Mouse (Mus musculus) T-helper 2 cell (primary cell): ENCODE data around the gene Ankrd45.

Experiments used
- in situ Hi-C: fragments of 300-600 bp; cut with MboI, MseI; formaldehyde crosslinking; loops from one replicate; pipeline ENCODE4 v1.15.1; 2025; ENCODE audit warnings: high pct_unique_total_duplicates

Gene Ankrd45

DNA sequence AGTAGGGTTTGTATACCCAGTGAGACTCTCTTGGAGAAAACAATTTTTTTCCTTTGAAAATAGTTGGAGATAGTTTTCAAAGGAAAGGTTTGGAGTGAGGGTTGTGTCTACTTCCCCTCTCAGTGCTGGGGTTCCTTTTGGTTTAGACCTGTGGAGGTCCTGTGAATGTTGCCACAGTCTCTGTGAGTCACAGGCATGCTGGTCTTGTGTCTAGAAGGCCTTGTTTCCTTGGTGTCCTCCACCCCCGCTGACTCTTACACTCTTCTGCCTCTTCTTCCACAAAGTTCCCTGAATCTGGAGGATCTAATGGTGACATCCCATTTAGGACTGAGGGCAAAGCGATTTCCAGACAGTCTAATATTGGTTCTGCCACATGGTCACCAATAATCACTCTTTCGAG, 42.9 kb downstream of the Ankrd45 start:
- in situ Hi-C loops: no loop called here

DNA sequence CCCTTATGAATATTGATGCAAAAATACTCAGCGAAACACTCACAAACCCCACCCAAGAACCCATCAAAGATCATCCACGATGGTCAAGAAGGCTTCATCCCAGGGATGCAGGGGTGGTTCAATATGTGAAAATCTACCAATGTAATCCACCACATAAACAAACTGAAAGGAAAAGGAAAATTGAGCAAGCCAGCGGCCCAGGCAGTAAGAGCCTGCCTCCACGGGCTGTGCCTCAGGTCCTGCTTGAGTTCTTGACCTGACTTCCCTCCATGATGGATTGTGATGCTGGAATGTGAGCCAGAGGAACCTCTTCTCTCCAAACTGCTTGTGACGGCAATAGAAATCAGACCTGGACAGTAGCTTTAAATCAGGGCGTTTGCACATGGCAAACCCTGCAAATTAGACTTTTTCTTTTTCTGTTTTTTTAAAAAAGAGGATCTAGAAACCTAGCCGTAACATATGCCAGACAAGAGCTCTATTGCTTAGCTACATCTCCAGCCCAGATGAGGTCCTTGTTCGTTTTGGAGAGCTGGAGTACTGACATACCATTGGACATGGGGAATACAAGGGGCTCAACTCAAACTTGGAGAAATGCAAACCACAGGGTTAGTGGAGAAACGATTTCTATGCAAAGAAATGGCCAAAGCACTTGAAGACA, 47.9 kb downstream of the Ankrd45 start:
- in situ Hi-C loops: no loop called here

GRCm38 (mm10) chr1:161195541-161196351, 53.3 kb downstream of the Ankrd45 start:
- in situ Hi-C loops: loop anchor here (5.0 kb wide), 1 partner anchor 542 kb away; no protein-coding TSS in a partner anchor

DNA sequence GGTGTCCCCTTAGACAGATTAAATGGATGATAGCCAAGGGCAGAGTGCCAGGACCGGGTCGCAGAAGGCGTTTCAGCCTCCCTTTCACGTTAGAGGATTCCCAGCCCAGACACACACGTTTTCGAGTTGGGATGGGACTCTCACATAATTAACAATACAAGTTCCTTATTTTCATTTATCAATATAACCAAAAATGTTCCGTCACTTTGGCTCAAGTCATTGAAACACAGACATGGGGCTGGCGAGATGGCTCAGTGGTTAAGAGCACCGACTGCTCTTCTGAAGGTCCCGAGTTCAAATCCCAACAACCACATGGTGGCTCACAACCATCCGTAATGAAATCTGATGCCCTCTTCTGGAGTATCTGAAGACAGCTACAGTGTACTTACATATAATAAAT, 53.9 kb downstream of the Ankrd45 start:
- in situ Hi-C loops: loop anchor here (5.0 kb wide), 1 partner anchor 541 kb away; no protein-coding TSS in a partner anchor

GRCm38 (mm10) chr1:161199856-161200255, 57.4 kb downstream of the Ankrd45 start:
- in situ Hi-C loops: loop anchor here (5.0 kb wide), 1 partner anchor 537 kb away; no protein-coding TSS in a partner anchor

DNA sequence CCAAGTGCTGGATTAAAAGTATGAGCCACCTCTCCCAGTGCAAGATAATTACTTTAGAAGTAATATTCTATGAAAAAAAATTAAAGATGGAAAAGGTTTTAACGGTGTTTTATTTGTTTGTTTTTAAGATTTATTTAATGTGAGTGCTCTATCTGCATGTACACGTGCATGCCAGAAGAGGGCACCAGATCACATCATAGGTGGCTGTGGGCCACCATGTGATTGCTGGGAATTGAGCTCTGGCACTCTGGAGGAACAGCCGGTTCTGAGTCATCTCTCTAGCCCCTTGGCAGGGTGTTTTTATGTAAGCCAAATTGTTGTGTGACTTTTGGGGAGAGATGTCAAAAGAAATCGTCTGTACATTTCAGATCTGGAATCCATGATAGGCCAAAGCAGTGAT, 72.0 kb downstream of the Ankrd45 start:
- in situ Hi-C loops: no loop called here

DNA sequence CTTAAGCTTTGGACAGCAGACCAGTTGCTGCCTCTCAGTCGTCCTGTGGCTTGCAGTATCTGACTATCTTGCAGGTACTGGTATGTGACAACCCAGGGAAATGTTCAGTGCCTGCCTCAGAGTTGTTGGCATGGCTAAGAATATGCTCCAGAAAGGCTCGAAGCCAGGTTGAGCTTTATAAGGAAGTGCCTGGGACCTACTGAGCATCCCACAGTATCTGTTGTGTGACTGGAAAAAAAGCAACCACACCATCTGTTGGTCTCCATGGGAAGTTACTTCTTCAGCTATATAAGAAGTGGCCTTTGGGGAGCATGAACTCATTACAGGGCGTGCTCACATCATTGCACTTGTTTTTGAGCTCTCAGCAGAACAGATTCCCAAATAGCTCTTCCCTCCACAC, 77.3 kb downstream of the Ankrd45 start:
- in situ Hi-C loops: loop anchor here (5.0 kb wide), 1 partner anchor 77 kb away; no protein-coding TSS in a partner anchor
